Mouse (Mus musculus) forebrain, embryonic 13.5 days (tissue): ENCODE data around the gene Cited2. TPM values are rescaled to one million over a fixed set of nuclear protein-coding genes. Genes with fewer than 3 reads are reported as not detected.

Experiments used
- ATAC-seq: fragments of 200-750 bp; cut with Nextera tagmentation; 2 replicates; pipeline ENCODE4 v1.8.0; 2017
- H3K27ac ChIP-seq: fragments of 300-500 bp; sonication (generic); 2 replicates; pipeline ENCODE4 v1.5.1; 2015; ENCODE audit warnings: inconsistent platforms, mild to moderate bottlenecking, moderate library complexity
- H3K27me3 ChIP-seq: fragments of 300-500 bp; sonication (generic); 2 replicates; pipeline ENCODE4 v1.6.1; 2015; ENCODE audit warnings: mild to moderate bottlenecking, inconsistent platforms
- H3K36me3 ChIP-seq: fragments of 300-500 bp; sonication (generic); 2 replicates; pipeline ENCODE4 v1.6.1; 2015; ENCODE audit warnings: mild to moderate bottlenecking, inconsistent platforms; ENCODE audit not compliant: poor library complexity, severe bottlenecking
- H3K4me1 ChIP-seq: fragments of 300-500 bp; sonication (generic); 2 replicates; pipeline ENCODE4 v1.6.1; 2015; ENCODE audit warnings: inconsistent platforms
- H3K4me2 ChIP-seq: fragments of 300-500 bp; sonication (generic); 2 replicates; pipeline ENCODE4 v1.6.1; 2015; ENCODE audit warnings: inconsistent platforms, mild to moderate bottlenecking, moderate library complexity
- H3K4me3 ChIP-seq: fragments of 300-500 bp; sonication (generic); 2 replicates; pipeline ENCODE4 v1.5.1; 2015; ENCODE audit warnings: mild to moderate bottlenecking, inconsistent platforms
- H3K9ac ChIP-seq: fragments of 300-500 bp; sonication (generic); 2 replicates; pipeline ENCODE4 v1.6.1; 2015; ENCODE audit warnings: mild to moderate bottlenecking, inconsistent platforms
- H3K9me3 ChIP-seq: fragments of 300-500 bp; sonication (generic); replicated peaks from 2 replicates; pipeline ENCODE4 v1.6.1; 2016; ENCODE audit warnings: inconsistent platforms
- WGBS: fragments of 180-500 bp; shearing (Covaris S2); methylation state at CpG from one replicate; pipeline ENCODE4 v1.1.7; 2015; 5-methylcytosine and 5-hydroxymethylcytosine counted together
- polyA plus RNA-seq: library from polyadenylated mRNA; unstranded; fragments of >200 nt; fragmentation: Nextera tagmentation; extraction: Ambion mirVana; gene quantifications from 2 replicates; pipeline ENCODE4 v1.2.1, GENCODE M21; 2015

The Cited2 gene
- polyA plus RNA-seq, 1 experiment from 2014 or later = 63.6 TPM

DNA sequence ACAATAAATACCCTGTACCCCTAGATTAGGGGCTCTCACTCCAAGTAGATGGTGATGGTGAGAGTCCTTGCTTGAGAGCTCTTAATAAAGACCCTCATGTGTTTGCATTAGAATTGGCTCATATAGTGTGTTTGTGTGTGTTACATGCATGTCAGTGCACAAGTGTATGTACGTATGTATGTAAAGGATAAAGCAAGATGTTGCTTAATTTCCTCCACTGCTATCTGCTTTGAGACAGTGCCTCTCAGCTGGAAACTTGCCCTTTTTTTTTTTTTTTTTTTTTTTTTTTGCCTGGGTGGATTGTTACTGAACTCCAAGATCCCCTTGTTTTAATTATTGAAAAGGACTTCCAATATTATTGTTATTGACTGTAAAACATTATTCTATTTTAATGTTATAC is 38.6 kb downstream of the Cited2 start:
- Histone ChIP-seq H3K27ac (no peak overlapping the region), H3K4me3 (no peak overlapping the region), H3K4me2 (no peak overlapping the region), H3K36me3 (no peaks in the 10 kb centered on the region), H3K9ac (no peak overlapping the region), H3K27me3 (no peaks in the 10 kb centered on the region), H3K4me1 (no peaks in the 10 kb centered on the region), H3K9me3 (no peaks in the 10 kb centered on the region)
- 94% methylated on average over 1 of the region's 1 CpGs for WGBS
- ATAC-seq = no peak

- no peak overlapping the region for H3K27ac ChIP-seq
Observed at GRCm38 (mm10) chr10:17762946-17763345, 39.9 kb downstream of the Cited2 start.

DNA sequence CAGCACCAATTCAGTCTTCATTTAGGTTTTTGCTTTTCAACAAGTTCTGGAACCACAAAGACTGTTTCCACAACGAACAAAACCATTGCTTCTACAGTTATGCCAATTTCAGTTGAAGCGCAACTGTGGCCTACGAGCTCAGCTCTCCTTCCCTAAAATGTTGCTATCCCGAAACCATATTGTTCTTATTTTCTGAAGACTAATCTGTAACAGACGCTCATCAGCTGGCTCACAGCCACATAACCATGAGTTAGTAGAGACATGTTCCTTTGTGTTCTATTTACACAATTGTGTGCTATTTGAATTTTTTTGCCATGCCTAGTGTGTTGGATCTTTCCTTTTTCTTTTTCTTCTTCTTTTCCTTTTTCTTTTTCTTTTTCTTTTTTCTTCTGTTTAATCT is 46.8 kb downstream of the Cited2 start:
- H3K9me3 ChIP-seq = no peaks in the 10 kb centered on the region; the same call in 1 of the 2 replicates
- no peaks in the 10 kb centered on the region for H3K27me3 ChIP-seq
- H3K36me3 ChIP-seq = no peaks in the 10 kb centered on the region
- no peak for ATAC-seq
- H3K4me3 ChIP-seq = no peak overlapping the region
- WGBS = 84% methylated on average over 5 of the region's 5 CpGs
- no peak overlapping the region for H3K27ac ChIP-seq
- H3K4me2 ChIP-seq = no peak overlapping the region
- no peaks in the 10 kb centered on the region for H3K4me1 ChIP-seq
- H3K9ac ChIP-seq = no peak overlapping the region

More at GRCm38 (mm10) chr10:17762946-17763345, 39.9 kb downstream of the Cited2 start:
- 97% methylated on average over 8 of the region's 8 CpGs for WGBS
- no peaks in the 10 kb centered on the region for H3K27me3 ChIP-seq
- no peak overlapping the region for H3K9ac ChIP-seq
- H3K36me3 ChIP-seq = no peaks in the 10 kb centered on the region
- no peak overlapping the region for H3K4me3 ChIP-seq
- no peak for ATAC-seq
- no peak overlapping the region for H3K4me2 ChIP-seq
- no peaks in the 10 kb centered on the region for H3K4me1 ChIP-seq
- H3K9me3 ChIP-seq = no peaks in the 10 kb centered on the region

- ATAC-seq = no peak
- WGBS = 97% methylated on average over 10 of the region's 10 CpGs
Observed at GRCm38 (mm10) chr10:17772364-17772763, 49.3 kb downstream of the Cited2 start.

GRCm38 (mm10) chr10:17774366-17774765 is 51.3 kb downstream of the Cited2 start:
- H3K27me3 ChIP-seq = no peaks in the 10 kb centered on the region
- H3K4me3 ChIP-seq = no peak overlapping the region
- H3K27ac ChIP-seq = no peak overlapping the region
- no peaks in the 10 kb centered on the region for H3K36me3 ChIP-seq
- H3K4me1 ChIP-seq = no peaks in the 10 kb centered on the region
- 89% methylated on average over 3 of the region's 3 CpGs for WGBS
- no peak overlapping the region for H3K9ac ChIP-seq
- H3K4me2 ChIP-seq = no peak overlapping the region
- ATAC-seq = no peak
- no peaks in the 10 kb centered on the region; the same call in 1 of the 2 replicates for H3K9me3 ChIP-seq

More at GRCm38 (mm10) chr10:17772364-17772763, 49.3 kb downstream of the Cited2 start:
- H3K9ac ChIP-seq = no peak overlapping the region
- H3K9me3 ChIP-seq = no peaks in the 10 kb centered on the region; the same call in 1 of the 2 replicates
- no peak overlapping the region for H3K27ac ChIP-seq
- H3K4me3 ChIP-seq = no peak overlapping the region
- no peak overlapping the region for H3K4me2 ChIP-seq
- no peaks in the 10 kb centered on the region for H3K36me3 ChIP-seq
- H3K27me3 ChIP-seq = no peaks in the 10 kb centered on the region
- H3K4me1 ChIP-seq = no peaks in the 10 kb centered on the region

DNA sequence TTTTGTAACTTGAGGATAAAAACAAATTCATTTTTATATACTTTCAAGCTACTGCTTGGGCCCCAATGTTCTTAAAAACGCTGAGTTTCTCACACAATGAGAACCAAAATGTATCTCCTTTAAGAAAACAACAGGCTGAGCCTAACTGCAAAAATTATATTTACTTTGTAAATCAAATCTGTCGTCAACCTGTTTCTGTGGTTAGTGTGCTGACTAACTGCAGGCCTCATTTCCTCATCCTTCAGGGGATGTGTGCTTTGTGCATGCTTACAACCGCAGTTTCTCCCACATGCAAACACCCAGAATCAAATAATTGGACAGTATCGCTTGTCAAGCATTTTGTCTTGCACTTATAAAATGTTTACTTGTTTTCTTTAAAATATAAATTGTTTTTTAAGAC is 52.1 kb downstream of the Cited2 start:
- WGBS = 85% methylated on average over 4 of the region's 4 CpGs
- no peak for ATAC-seq
- Histone ChIP-seq H3K4me2 (no peak overlapping the region), H3K27ac (no peak overlapping the region), H3K9me3 (no peaks in the 10 kb centered on the region; the same call in 1 of the 2 replicates), H3K4me1 (no peaks in the 10 kb centered on the region), H3K27me3 (no peaks in the 10 kb centered on the region), H3K9ac (no peak overlapping the region), H3K36me3 (no peaks in the 10 kb centered on the region), H3K4me3 (no peak overlapping the region)

Other genes with a start within 250 kb of the Cited2 start
- 0.99 and 1.0 TPM in 2 replicates for gene Txlnb, start 73.0 kb downstream of the Cited2 start, polyA plus RNA-seq
- 4.2 and 5.0 TPM in 2 replicates for gene Heca, start 224.8 kb downstream of the Cited2 start, polyA plus RNA-seq